Mouse (Mus musculus) liver, postnatal 0 days (tissue): ENCODE measurements at regions not wholly inside any gene's neighbourhood (a gene's known extent, or its start where the extent isn't known, plus 50 kb on each side); places are given as distances from the start of the nearest gene placed in this dataset.

ENCODE experiments used
- CTCF ChIP-seq: sonication (generic); IDR thresholded peaks from 2 replicates; pipeline ENCODE4 v1.5.1; 2016; ENCODE audit warnings: antibody characterized with exemption, low read depth
- EP300 ChIP-seq: IDR thresholded peaks from 2 replicates; pipeline ENCODE4 v1.6.1; 2016; ENCODE audit warnings: antibody characterized with exemption, low read depth, mild to moderate bottlenecking

GRCm38 (mm10) chr8:89634864-89635263 is 590.9 kb upstream of the Sall1 start:
- no peak for TF ChIP-seq CTCF
- no peak for TF ChIP-seq EP300
